Mouse (Mus musculus): ENCODE data around the gene Tespa1.
A peak's percentile ranks its signal among the peaks of the same experiment; 100 is the strongest.
"Not testable (repeated sequence)": the region's sequence is repeated elsewhere in the genome, so short reads cannot be mapped to it uniquely, and the experiment has no call there.

The Tespa1 gene

DNA sequence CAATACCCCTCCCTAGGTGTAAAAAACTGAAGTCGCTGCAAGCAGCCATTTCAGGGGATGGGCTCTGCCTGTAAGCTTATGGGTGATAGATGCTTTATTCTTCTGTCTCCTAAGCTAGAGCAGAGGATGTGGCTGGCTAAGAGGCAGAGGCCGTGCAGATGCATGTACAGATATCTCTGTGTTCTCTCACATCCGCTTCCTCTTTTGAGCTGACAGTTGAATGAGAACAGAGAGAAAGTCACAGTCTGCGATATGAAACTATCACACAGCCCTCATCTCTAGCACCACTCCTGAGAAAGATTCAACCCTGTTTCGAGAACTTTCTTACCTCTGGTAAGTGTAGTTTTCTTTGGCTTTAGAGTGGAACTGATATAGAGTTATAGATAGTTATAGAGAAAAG lies at the start of gene Tespa1:
TSS of gene Tespa1 (plus strand) at position 234 of the 400 bp plus-strand sequence.
- no peak for DNase-seq (ENCODE audit: low spot score)

GRCm38 (mm10) chr10:130275759-130276158 lies 46.9 kb upstream of the Tespa1 start:
- DNase-seq (ENCODE audit: low spot score): no peak

GRCm38 (mm10) chr10:130276496-130276895 lies 46.2 kb upstream of the Tespa1 start:
- DNase-seq (ENCODE audit: low spot score): no peak

- DNase-seq (ENCODE audit: low spot score): peak; percentile 41
Measured at GRCm38 (mm10) chr10:130280066-130280465, 42.6 kb upstream of the Tespa1 start, which contains the start of gene Neurod4. TSS of gene Neurod4 (minus strand) at chr10:130280240.

DNA sequence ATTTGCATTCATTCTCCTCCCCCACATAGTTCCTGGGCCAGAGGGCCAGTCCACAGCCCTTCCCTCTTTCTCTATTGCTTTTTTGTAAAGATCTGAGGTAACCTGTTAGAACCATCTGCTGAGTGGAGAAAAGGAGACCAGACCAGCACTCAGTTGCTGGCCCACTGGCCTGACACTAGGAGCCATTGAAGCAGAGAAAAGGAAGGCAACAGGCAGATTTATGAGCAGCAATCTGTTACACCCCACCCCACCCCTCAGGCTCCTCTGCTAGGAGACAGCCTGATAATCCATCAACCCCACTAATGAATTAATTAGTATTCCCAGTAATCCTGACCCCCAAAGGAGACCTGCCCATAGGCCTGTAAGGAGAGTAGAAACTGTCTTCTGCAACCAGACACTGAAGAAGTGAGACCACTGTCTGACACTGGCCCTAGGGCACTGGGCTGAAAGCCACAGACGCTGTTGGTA lies 40.7 kb upstream of the Tespa1 start:
- no peak for DNase-seq (ENCODE audit: low spot score)

DNA sequence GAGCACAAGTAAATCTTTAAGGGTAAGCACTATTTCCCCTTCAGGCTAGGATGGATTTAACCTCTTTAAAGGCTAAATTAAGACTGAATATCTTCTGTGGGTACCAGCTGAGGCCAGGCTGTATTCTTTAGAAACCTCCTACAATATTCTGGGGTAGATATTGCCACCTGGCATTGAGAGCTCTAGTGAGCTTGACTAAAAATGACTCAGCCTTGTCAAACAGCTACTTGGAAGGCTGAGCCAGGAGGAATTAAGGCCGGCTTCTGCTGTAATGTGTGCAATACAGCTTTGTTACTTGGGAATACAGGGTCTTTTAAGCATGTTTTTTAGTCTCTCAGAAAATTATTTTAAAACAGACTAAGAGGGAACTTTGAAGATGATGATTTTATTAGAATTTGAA lies 35.5 kb upstream of the Tespa1 start:
- no peak for DNase-seq (ENCODE audit: low spot score)

DNA sequence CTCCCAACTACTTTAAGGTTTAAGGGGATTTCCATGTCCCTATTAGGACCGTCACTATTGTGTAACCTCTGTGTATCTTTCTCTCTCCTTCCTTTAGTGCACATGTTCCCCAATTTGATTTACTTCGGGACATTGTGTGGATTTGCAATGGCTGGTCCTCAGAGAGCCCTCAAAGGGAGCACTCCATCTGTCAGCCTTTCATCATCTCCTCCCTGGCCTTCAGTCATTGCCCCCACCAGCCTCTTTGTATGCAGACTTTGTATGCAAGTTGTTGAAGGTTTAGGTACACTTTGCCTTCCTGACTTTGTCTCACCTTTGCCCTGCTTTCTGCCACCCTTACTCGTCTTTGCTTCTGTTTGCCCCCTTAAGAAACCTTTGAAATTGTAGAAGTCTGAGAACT lies 34.7 kb upstream of the Tespa1 start:
- no peak for DNase-seq (ENCODE audit: low spot score)

DNA sequence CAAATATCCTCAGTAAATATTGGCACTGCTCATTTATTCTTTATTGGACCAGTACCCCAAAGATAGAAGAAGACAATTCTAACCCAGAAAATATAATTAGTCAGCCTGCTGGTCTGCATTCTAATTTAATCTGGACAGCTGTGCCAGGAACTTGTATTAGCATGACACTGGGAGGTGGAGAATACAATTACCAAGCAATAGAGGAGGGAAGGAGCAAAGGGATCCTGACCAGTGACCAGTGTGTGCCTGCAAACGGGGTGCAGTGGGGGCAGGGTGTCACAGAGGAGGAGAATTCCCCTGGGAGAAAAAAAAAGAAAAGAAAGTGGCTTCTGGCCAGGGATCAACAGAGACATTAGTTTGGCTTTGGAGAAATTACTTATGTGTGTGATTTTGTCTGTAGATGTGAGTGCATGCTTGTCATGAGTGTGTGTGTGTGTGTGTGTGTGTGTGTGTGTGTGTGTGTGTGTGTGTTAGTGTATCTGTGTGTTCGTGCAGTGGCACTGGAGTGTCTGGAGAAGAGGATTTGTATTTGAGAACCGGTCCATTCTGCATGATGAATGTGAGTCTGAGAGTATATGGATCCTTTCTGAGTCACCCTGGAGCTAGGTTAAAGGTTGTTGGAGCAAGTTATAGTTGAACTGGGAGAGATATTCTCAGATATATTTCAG lies 28.8 kb upstream of the Tespa1 start:
- no peak for DNase-seq (ENCODE audit: low spot score)

DNA sequence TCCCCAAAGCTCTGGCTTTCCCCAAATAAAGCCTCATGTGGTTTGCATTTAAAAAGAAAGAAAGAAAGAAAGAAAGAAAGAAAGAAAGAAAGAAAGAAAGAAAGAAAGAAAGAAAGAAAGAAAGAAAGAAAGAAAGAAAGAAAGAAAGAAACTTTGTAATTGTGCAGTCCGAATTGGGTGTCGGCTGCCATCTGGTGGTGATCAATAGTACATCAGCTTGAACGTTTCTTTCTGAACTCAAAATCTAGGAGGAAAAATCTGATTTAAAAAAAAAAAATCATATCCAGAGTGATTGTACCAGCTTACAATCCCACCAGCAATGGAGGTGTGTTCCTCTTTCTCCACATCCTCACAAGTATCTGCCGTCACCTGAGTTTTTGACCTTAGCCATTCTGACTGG lies 23.9 kb upstream of the Tespa1 start:
- DNase-seq (ENCODE audit: low spot score): not testable (repeated sequence)

- DNase-seq (ENCODE audit: low spot score): not testable (repeated sequence)
Measured at GRCm38 (mm10) chr10:130304138-130304537, 18.5 kb upstream of the Tespa1 start.

DNA sequence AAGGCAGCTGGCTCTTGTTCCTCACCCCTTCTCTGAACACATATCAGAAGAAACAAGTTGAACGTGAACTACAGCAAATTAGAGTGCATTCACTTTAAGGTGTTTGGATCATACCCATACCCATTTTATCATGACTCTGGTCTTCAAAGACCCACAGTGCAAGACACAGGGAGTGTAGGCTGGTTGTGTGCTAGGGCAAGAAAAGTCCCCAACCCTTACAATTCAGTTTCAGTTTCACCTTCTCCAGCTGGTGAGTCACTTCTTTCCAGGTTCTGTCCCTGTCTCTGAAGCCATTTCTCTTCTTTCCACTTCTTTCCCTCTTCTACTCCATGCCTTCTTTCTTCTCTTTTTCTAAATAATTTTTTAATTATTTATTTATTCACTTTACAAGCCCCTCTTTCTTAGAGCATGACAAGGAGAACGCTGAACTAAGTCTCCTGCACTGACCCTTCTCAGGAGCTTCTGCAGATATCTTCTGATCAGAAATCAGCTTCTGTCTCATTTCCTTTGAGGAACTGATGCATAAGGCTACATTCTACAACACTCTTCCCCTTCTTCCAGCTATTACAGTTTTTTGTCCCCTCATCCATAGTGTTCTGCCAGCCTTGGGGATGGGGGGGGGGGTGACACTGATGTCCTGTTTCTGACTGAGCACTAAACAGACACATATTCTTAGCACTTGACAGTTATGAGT lies 11.0 kb upstream of the Tespa1 start:
- no peak for DNase-seq (ENCODE audit: low spot score)

- no peak for DNase-seq (ENCODE audit: low spot score)
Measured at GRCm38 (mm10) chr10:130313531-130313930, 9.1 kb upstream of the Tespa1 start.

- DNase-seq (ENCODE audit: low spot score): no peak
Measured at GRCm38 (mm10) chr10:130314110-130314829, 8.4 kb upstream of the Tespa1 start.

DNA sequence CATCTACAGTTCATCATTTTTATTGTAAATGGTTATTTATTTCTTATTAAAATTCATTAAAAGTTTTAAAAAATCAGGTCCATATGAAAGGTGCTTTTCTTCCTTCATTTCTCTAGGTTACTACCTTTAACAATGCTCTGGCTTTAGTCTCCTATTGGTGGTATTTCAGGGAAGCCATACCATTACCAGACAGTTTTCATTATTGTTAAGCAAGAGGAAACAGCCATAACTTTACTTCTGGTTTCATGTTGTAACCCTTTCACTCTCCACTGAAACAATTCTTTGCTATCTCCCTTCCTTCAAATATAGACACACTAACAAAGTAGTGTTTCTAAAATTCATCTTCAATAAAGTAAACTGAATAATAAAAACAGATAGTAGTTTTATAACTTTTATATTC lies 6.8 kb upstream of the Tespa1 start:
- no peak for DNase-seq (ENCODE audit: low spot score)

DNA sequence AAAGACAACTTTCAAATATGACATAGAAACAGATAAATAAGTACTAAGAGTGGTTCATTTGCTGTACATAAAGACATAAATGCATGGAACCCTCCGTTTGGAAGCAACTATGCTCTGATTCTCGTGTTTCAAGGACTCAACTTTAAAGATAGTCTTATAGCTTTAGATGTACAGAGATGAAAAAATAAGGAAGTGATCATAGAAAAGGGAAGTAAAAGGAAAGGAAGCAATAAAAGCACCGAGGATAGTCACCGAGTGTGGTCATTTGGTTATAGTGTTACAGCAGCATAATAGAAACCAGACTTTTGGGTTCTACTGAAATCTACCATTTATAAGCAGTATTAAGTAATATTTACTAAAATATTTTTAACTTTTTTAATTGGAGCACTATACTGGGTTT lies 4.0 kb upstream of the Tespa1 start:
- DNase-seq (ENCODE audit: low spot score): no peak

GRCm38 (mm10) chr10:130320715-130321114 lies 2.0 kb upstream of the Tespa1 start:
- no peak for DNase-seq (ENCODE audit: low spot score)

GRCm38 (mm10) chr10:130322062-130322461 lies 608 bp upstream of the Tespa1 start:
- DNase-seq (ENCODE audit: low spot score): no peak

- DNase-seq (ENCODE audit: low spot score): no peak
Measured at GRCm38 (mm10) chr10:130324243-130324642, 1.6 kb downstream of the Tespa1 start.

DNA sequence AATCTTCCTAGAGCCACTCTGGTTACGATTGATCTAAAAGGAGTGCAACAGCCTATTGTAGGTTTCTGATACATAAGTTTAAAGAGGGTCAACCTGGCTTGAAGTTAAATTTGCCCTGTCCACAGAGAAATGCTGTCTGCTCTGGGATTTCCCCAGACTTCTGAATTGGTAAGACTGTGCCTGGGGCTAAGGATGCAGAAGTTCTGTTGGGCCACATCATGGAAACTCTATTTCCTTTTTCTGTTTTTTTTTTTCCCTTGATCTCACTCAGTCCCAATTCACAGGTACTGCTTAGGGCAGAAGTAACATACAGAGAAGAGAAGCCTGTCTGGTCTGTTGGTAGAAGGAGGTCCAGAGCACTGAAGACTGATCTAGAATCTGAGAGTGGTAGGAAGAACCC lies 8.0 kb downstream of the Tespa1 start:
- no peak for DNase-seq (ENCODE audit: low spot score)

DNA sequence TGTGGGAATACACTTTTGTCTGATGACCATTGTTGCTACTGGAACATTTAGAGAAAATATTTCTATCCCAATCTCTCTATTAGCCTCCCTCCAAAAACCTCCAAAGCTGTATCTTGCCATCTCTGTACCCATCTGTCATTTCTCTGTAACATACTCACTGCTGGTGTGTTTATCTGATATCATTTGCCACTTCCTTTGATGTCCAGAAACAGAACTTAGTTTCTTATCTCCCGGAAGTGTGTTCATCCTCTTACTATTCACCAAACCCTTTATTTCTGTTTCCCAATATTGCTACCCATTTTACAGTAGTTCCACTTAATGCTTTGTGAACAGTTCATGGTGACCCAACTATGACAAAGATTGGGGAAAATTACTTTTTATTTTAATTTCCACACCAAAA lies 13.7 kb downstream of the Tespa1 start:
- no peak for DNase-seq (ENCODE audit: low spot score)

GRCm38 (mm10) chr10:130337581-130337980 lies 14.9 kb downstream of the Tespa1 start:
- DNase-seq (ENCODE audit: low spot score): no peak

DNA sequence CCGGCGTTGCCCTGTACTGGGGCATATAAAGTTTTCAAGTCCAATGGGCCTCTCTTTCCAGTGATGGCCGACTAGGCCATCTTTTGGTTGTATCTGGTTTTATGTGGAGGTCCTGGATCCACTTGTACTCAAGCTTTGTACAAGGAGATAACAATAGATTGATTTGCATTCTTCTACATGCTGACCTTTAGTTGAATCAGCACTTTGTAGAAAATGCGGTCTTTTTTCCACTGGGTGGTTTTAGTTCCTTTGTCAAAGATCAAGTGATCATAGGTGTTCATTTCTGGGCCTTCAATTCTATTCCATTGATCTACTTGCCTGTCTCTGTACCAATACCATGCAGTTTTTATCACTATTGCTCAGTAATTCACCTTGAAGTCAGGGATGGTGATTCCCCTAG lies 17.4 kb downstream of the Tespa1 start:
- not testable (repeated sequence) for DNase-seq (ENCODE audit: low spot score)

GRCm38 (mm10) chr10:130344056-130344455 lies 21.4 kb downstream of the Tespa1 start:
- no peak for DNase-seq (ENCODE audit: low spot score)
